Mouse (Mus musculus) limb, embryonic 11.5 days (tissue): ENCODE results near the gene Olfr71. TPM values are rescaled to one million over a fixed set of nuclear protein-coding genes. Genes with fewer than 3 reads are reported as not detected.

Source experiments
- ATAC-seq: fragments of 200-750 bp; cut with Nextera tagmentation; 2 replicates; pipeline ENCODE4 v1.8.0; 2017; ENCODE audit warnings: low read depth; ENCODE audit not compliant: insufficient number of reproducible peaks, low FRiP score, low TSS enrichment
- DNase-seq: peaks from one replicate; pipeline ENCODE4 v3.0.0-alpha.2; 2015; ENCODE audit warnings: low spot score
- H3K27ac ChIP-seq: fragments of 300-500 bp; sonication (generic); replicated peaks from 2 replicates; pipeline ENCODE4 v1.5.1; 2014; ENCODE audit warnings: low read depth, mild to moderate bottlenecking, low read length
- H3K27me3 ChIP-seq: fragments of 300-500 bp; sonication (generic); 2 replicates; pipeline ENCODE4 v1.6.1; 2014; ENCODE audit warnings: mild to moderate bottlenecking, low read length, mixed read lengths; ENCODE audit not compliant: control insufficient read depth, insufficient read depth
- H3K36me3 ChIP-seq: fragments of 300-500 bp; sonication (generic); 2 replicates; pipeline ENCODE4 v1.6.1; 2014; ENCODE audit warnings: mild to moderate bottlenecking, low read length, moderate library complexity, mixed read lengths; ENCODE audit not compliant: control insufficient read depth, insufficient read depth
- H3K4me1 ChIP-seq: fragments of 300-500 bp; sonication (generic); 2 replicates; pipeline ENCODE4 v1.6.1; 2014; ENCODE audit warnings: low read length, mixed read lengths; ENCODE audit not compliant: control insufficient read depth, insufficient read depth
- H3K4me2 ChIP-seq: fragments of 300-500 bp; sonication (generic); 2 replicates; pipeline ENCODE4 v1.6.1; 2014; ENCODE audit warnings: low read depth, mild to moderate bottlenecking, moderate library complexity; ENCODE audit not compliant: severe bottlenecking
- H3K4me3 ChIP-seq: fragments of 300-500 bp; sonication (generic); 2 replicates; pipeline ENCODE4 v1.5.1; 2014; ENCODE audit warnings: low read depth, low read length
- H3K9ac ChIP-seq: fragments of 300-500 bp; sonication (generic); 2 replicates; pipeline ENCODE4 v1.6.1; 2014; ENCODE audit warnings: mild to moderate bottlenecking, low read length
- H3K9me3 ChIP-seq: fragments of 300-500 bp; sonication (generic); 2 replicates; pipeline ENCODE4 v1.6.1; 2016; ENCODE audit warnings: low read length; ENCODE audit not compliant: control insufficient read depth
- WGBS: fragments of 180-500 bp; shearing (Covaris S2); extraction: QIAGEN DNeasy Blood & Tissue Kit; methylation state at CpG from one replicate; pipeline ENCODE4 v1.1.7; 2014; 5-methylcytosine and 5-hydroxymethylcytosine counted together
- polyA plus RNA-seq: library from polyadenylated mRNA; unstranded; fragments of >200 nt; fragmentation: Nextera tagmentation; extraction: Ambion mirVana; gene quantifications from 2 replicates; pipeline ENCODE4 v1.2.1, GENCODE M21; 2014

Olfr71 gene
- polyA plus RNA-seq, 1 experiment from 2014 or later, result not detected

GRCm38 (mm10) chr4:43666412-43666811 lies 43.6 kb downstream of the Olfr71 start:
- ATAC-seq (no peak), DNase-seq (no peak)
- Histone ChIP-seq H3K4me2 (no peak overlapping the region), H3K4me3 (no peak overlapping the region), H3K36me3 (no peaks in the 10 kb centered on the region), H3K27me3 (peaks cover 20% of the 10 kb centered on the region), H3K27ac (no peak overlapping the region), H3K9me3 (no peaks in the 10 kb centered on the region), H3K4me1 (0 out of 2 replicates have a peak, but pooled peaks cover 6% of the 10 kb centered on the region), H3K9ac (no peak overlapping the region)
- 23% methylated on average over 4 of the region's 4 CpGs for WGBS

- peaks cover 5% of the 10 kb centered on the region for H3K4me1 ChIP-seq
- H3K9me3 ChIP-seq, result no peaks in the 10 kb centered on the region
- no peak overlapping the region for H3K9ac ChIP-seq
- peak overlapping the region; percentile 7; the same call in 1 of the 2 replicates for H3K4me2 ChIP-seq
- ATAC-seq (no peak), DNase-seq (no peak)
- peak overlapping the region; percentile 76; the same call in 1 of the 2 replicates for H3K4me3 ChIP-seq
- peaks cover 3% of the 10 kb centered on the region; the same call in 1 of the 2 replicates for H3K27me3 ChIP-seq
- H3K36me3 ChIP-seq, result no peaks in the 10 kb centered on the region
- 64% methylated on average over 4 of the region's 4 CpGs for WGBS
- no peak overlapping the region for H3K27ac ChIP-seq
Observed at GRCm38 (mm10) chr4:43657146-43657545, 52.9 kb downstream of the Olfr71 start.

- 1% methylated on average over 34 of the region's 34 CpGs for WGBS
- H3K27me3 ChIP-seq, result no peaks in the 10 kb centered on the region
- ATAC-seq, result peak; percentile 97
- no peaks in the 10 kb centered on the region for H3K9me3 ChIP-seq
- peak within 1 kb of the TSS; percentile 79 for H3K4me2 ChIP-seq
- H3K4me3 ChIP-seq, result peak within 1 kb of the TSS; percentile 76
- peak within 1 kb of the TSS; percentile 92 for H3K9ac ChIP-seq
- peak within 1 kb of the TSS; percentile 84 for H3K27ac ChIP-seq
- no peaks in the 10 kb centered on the region for H3K36me3 ChIP-seq
- peaks cover 5% of the 10 kb centered on the region for H3K4me1 ChIP-seq
- peak; percentile 94 for DNase-seq
Observed at GRCm38 (mm10) chr4:43656339-43657109, 53.5 kb downstream of the Olfr71 start, which contains the start of gene Hint2. Gene Hint2, minus strand, starts transcription at chr4:43656466.

- Histone ChIP-seq H3K4me3 (peak overlapping the region; percentile 76), H3K27me3 (no peaks in the 10 kb centered on the region), H3K4me2 (peak overlapping the region; percentile 79), H3K9me3 (no peaks in the 10 kb centered on the region), H3K4me1 (peaks cover 5% of the 10 kb centered on the region), H3K9ac (peak overlapping the region; percentile 92), H3K27ac (peak overlapping the region; percentile 84), H3K36me3 (no peaks in the 10 kb centered on the region)
- WGBS, result 7% methylated on average over 34 of the region's 34 CpGs
- ATAC-seq, result no peak
- no peak for DNase-seq
Observed at GRCm38 (mm10) chr4:43655656-43656338, 54.3 kb downstream of the Olfr71 start.

Other genes with a start within 250 kb of the Olfr71 start
- not detected in 2 replicates for gene Sit1, start 226.5 kb downstream of the Olfr71 start, polyA plus RNA-seq
- 58.3 and 58.9 TPM in 2 replicates for gene Ccdc107, start 217.4 kb downstream of the Olfr71 start, polyA plus RNA-seq
- gene Arhgef39, start 210.6 kb downstream of the Olfr71 start, polyA plus RNA-seq, result 45.6 and 48.2 TPM in 2 replicates
- 0.65 and 1.1 TPM in 2 replicates for gene Car9, start 203.3 kb downstream of the Olfr71 start, polyA plus RNA-seq
- 104 and 110 TPM in 2 replicates for gene Tpm2, start 186.5 kb downstream of the Olfr71 start, polyA plus RNA-seq
- 39.4 and 43.3 TPM in 2 replicates for gene Creb3, start 147.9 kb downstream of the Olfr71 start, polyA plus RNA-seq
- 39.1 and 39.5 TPM in 2 replicates for gene Tln1, start 147.6 kb downstream of the Olfr71 start, polyA plus RNA-seq
- 32.6 and 34.1 TPM in 2 replicates for gene Rgp1, start 131.5 kb downstream of the Olfr71 start, polyA plus RNA-seq
- gene Gba2, start 131.4 kb downstream of the Olfr71 start, polyA plus RNA-seq, result 20.7 and 20.8 TPM in 2 replicates
- 2.3 TPM in 1 of 2 replicates, not detected in the other for gene Msmp, start 125.8 kb downstream of the Olfr71 start, polyA plus RNA-seq
- gene Npr2, start 78.3 kb downstream of the Olfr71 start, polyA plus RNA-seq, result 7.9 and 8.1 TPM in 2 replicates
- 0.89 and 1.1 TPM in 2 replicates for gene Spag8, start 56.7 kb downstream of the Olfr71 start, polyA plus RNA-seq
- gene Hint2, start 53.8 kb downstream of the Olfr71 start, polyA plus RNA-seq, result 71.4 and 73.9 TPM in 2 replicates
- 2.7 and 2.8 TPM in 2 replicates for gene Tmem8b, start 41.3 kb downstream of the Olfr71 start, polyA plus RNA-seq
- 2.6 and 3.0 TPM in 2 replicates for gene Fam221b, start 41.1 kb downstream of the Olfr71 start, polyA plus RNA-seq
- not detected in 2 replicates for gene Olfr70, start 9.4 kb downstream of the Olfr71 start, polyA plus RNA-seq
- 0.29 TPM in 1 of 2 replicates, not detected in the other for gene Hrct1, start 16.9 kb upstream of the Olfr71 start, polyA plus RNA-seq
- gene Spaar, start 19.8 kb upstream of the Olfr71 start, polyA plus RNA-seq, result 0.20 and 0.27 TPM in 2 replicates
- gene Olfr159, start 60.8 kb upstream of the Olfr71 start, polyA plus RNA-seq, result not detected in 2 replicates
- 0.16 and 0.34 TPM in 2 replicates for gene Olfr156, start 113.6 kb upstream of the Olfr71 start, polyA plus RNA-seq
- gene Olfr157, start 129.9 kb upstream of the Olfr71 start, polyA plus RNA-seq, result not detected in 2 replicates
- gene Olfr155, start 141.3 kb upstream of the Olfr71 start, polyA plus RNA-seq, result not detected in 2 replicates
- 25.7 and 26.1 TPM in 2 replicates for gene Reck, start 165.3 kb upstream of the Olfr71 start, polyA plus RNA-seq
- 70.4 and 75.2 TPM in 2 replicates for gene Glipr2, start 247.1 kb upstream of the Olfr71 start, polyA plus RNA-seq